Mouse (Mus musculus) heart, embryonic 11.5 days (tissue): ENCODE measurements around the gene Lgr5. TPM values are rescaled to one million over a fixed set of nuclear protein-coding genes. Genes with fewer than 3 reads are reported as not detected.

Experiments
- ATAC-seq: fragments of 200-750 bp; cut with Nextera tagmentation; replicated peaks from 2 replicates; pipeline ENCODE4 v1.8.0; 2017; ENCODE audit warnings: moderate library complexity; ENCODE audit not compliant: insufficient number of reproducible peaks, low FRiP score, low TSS enrichment
- H3K27ac ChIP-seq: fragments of 300-500 bp; sonication (generic); 2 replicates; pipeline ENCODE4 v1.5.1; 2014; ENCODE audit warnings: mild to moderate bottlenecking, low read depth, low read length
- H3K27me3 ChIP-seq: fragments of 300-500 bp; sonication (generic); 2 replicates; pipeline ENCODE4 v1.6.1; 2014; ENCODE audit warnings: mild to moderate bottlenecking, low read length, mixed read lengths; ENCODE audit not compliant: control insufficient read depth, insufficient read depth
- H3K36me3 ChIP-seq: fragments of 300-500 bp; sonication (generic); 2 replicates; pipeline ENCODE4 v1.6.1; 2014; ENCODE audit warnings: mild to moderate bottlenecking, low read length, moderate library complexity, mixed read lengths; ENCODE audit not compliant: control insufficient read depth, insufficient read depth
- H3K4me1 ChIP-seq: fragments of 300-500 bp; sonication (generic); 2 replicates; pipeline ENCODE4 v1.6.1; 2014; ENCODE audit warnings: low read length; ENCODE audit not compliant: control insufficient read depth, insufficient read depth
- H3K4me2 ChIP-seq: fragments of 300-500 bp; sonication (generic); 2 replicates; pipeline ENCODE4 v1.6.1; 2014; ENCODE audit warnings: mild to moderate bottlenecking, moderate library complexity
- H3K4me3 ChIP-seq: fragments of 300-500 bp; sonication (generic); 2 replicates; pipeline ENCODE4 v1.5.1; 2014; ENCODE audit warnings: low read depth, low read length
- H3K9ac ChIP-seq: fragments of 300-500 bp; sonication (generic); 2 replicates; pipeline ENCODE4 v1.6.1; 2014; ENCODE audit warnings: mild to moderate bottlenecking, low read depth, low read length, moderate library complexity
- H3K9me3 ChIP-seq: fragments of 300-500 bp; sonication (generic); replicated peaks from 2 replicates; pipeline ENCODE4 v1.6.1; 2016; ENCODE audit warnings: low read length; ENCODE audit not compliant: control insufficient read depth
- WGBS: fragments of 180-500 bp; shearing (Covaris S2); extraction: QIAGEN DNeasy Blood & Tissue Kit; methylation state at CpG from one replicate; pipeline ENCODE4 v1.1.7; 2014; ENCODE audit not compliant: insufficient replicate concordance; 5-methylcytosine and 5-hydroxymethylcytosine counted together
- polyA plus RNA-seq: library from polyadenylated mRNA; unstranded; fragments of >200 nt; fragmentation: Nextera tagmentation; extraction: Ambion mirVana; gene quantifications from 2 replicates; pipeline ENCODE4 v1.2.1, GENCODE M21; 2014

Lgr5 gene
- polyA plus RNA-seq, 1 experiment from 2014 or later = 0.66 TPM

DNA sequence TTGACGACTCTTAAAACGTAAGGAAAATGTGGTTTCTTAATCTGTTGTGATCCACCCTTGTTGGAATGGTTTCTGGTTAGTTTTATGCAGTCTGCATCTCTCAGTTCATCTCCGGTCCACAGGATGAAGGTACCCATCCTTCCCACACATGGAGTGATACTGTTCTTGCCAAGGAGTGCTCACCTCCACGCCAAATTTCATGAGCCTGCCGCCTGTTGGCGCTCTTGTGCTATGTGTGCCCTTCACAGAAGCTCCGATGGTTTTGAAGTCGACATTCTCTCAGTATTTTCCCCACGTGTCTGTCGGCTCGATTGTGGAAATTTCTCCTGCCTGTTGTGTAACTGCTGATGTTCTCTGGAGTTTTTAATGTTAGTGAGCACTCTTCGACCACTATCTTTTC, 57.8 kb downstream of the Lgr5 start:
- H3K4me3 ChIP-seq = no peak overlapping the region
- peaks cover 7% of the 10 kb centered on the region; the same call in 1 of the 2 replicates for H3K4me1 ChIP-seq
- H3K9ac ChIP-seq = no peak overlapping the region
- 81% methylated on average over 12 of the region's 12 CpGs for WGBS
- no peak overlapping the region for H3K4me2 ChIP-seq
- no peaks in the 10 kb centered on the region for H3K27me3 ChIP-seq
- H3K36me3 ChIP-seq = no peaks in the 10 kb centered on the region
- no peak overlapping the region for H3K27ac ChIP-seq
- no peaks in the 10 kb centered on the region for H3K9me3 ChIP-seq
- ATAC-seq = no peak

DNA sequence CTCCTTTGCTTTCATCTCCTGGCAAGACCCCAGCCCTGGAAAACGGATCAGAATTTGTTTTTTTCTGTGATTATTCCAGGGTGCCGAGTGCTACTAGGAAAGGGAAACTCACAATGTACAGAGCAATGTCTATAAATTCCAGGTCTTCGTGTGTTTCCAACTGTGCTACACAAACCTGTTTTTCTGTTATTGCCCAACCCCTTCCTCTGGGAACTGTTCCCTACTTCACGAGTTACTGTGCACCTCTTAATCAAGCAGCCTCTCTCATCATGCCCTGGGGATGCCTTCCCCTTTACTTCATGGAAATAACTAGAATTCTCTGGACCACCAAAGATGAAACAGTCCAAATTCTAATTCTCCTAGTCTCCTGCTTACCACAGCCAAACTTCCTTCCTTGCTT, 58.7 kb downstream of the Lgr5 start:
- 61% methylated on average over 4 of the region's 4 CpGs for WGBS
- Histone ChIP-seq H3K4me2 (no peak overlapping the region), H3K27ac (no peak overlapping the region), H3K27me3 (no peaks in the 10 kb centered on the region), H3K36me3 (no peaks in the 10 kb centered on the region), H3K4me1 (peaks cover 7% of the 10 kb centered on the region; the same call in 1 of the 2 replicates), H3K4me3 (no peak overlapping the region), H3K9me3 (no peaks in the 10 kb centered on the region), H3K9ac (no peak overlapping the region)
- ATAC-seq = no peak

DNA sequence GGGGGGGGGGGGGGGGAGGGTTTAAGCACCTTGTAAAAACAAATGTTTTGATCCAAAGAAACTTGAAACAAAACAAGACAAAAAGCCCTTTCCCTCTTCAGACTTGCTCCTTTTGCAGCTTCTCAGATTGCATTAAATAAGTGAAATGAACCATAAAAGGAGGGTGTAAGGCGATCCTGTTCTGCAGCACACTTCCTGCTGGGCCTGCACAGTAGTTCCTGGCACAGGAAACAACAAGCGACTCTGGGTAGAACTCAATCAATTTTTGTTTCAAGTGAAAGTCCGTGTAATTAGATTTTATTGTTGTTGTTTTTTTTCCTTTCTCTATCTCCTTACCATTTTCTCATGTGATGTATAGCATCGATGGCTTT, 66.5 kb downstream of the Lgr5 start:
- Histone ChIP-seq H3K9me3 (no peaks in the 10 kb centered on the region), H3K9ac (no peak overlapping the region), H3K4me1 (no peaks in the 10 kb centered on the region), H3K4me3 (no peak overlapping the region), H3K27me3 (no peaks in the 10 kb centered on the region), H3K36me3 (no peaks in the 10 kb centered on the region), H3K27ac (no peak overlapping the region), H3K4me2 (no peak overlapping the region)
- ATAC-seq = no peak
- WGBS = 61% methylated on average over 4 of the region's 4 CpGs

DNA sequence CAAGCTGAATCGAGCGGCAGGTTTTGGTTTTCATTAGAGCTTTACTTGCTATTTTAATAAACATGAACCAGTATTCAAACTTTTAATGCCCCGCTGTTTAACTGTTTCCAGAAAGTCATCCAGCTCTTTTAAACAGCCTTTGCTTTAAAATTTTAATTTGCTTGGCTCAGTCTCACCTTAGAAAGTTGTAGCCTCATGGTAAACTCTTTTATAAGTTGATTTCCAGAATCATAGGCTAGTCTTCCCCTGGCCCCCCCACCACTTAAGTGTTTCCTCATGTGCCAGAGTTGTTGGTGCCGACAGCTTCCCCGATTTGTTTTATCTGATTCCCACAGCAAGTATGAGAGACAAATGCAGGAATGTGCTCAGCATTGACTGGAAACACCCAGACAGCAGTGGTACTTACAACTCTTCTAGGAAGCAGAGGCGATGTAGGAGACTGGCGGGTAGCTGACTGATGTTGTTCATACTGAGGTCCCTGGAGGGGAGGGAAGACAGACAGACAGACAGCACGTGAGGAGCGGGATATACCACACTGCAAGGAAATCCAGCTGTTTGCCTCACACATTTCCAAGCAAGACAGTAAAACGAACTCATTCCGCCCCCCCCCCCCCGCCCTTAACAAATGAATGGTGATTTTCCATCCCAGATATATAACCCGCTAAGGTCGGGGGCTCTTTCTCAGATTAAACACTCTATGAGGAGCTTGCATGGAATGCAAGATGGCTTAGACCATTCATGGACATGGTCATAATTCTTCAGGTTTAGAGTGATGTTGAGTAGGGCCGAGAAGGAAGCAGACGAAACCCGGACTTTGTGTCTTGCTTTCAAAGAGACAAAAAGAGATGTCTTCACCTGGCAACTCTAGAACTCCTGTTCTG, 67.1 kb downstream of the Lgr5 start:
- H3K27me3 ChIP-seq = no peaks in the 10 kb centered on the region
- no peak for ATAC-seq
- no peak overlapping the region for H3K4me3 ChIP-seq
- H3K9ac ChIP-seq = no peak overlapping the region
- 57% methylated on average over 17 of the region's 17 CpGs for WGBS
- H3K4me1 ChIP-seq = no peaks in the 10 kb centered on the region
- no peak overlapping the region for H3K27ac ChIP-seq
- no peak overlapping the region for H3K4me2 ChIP-seq
- no peaks in the 10 kb centered on the region for H3K9me3 ChIP-seq
- H3K36me3 ChIP-seq = no peaks in the 10 kb centered on the region

DNA sequence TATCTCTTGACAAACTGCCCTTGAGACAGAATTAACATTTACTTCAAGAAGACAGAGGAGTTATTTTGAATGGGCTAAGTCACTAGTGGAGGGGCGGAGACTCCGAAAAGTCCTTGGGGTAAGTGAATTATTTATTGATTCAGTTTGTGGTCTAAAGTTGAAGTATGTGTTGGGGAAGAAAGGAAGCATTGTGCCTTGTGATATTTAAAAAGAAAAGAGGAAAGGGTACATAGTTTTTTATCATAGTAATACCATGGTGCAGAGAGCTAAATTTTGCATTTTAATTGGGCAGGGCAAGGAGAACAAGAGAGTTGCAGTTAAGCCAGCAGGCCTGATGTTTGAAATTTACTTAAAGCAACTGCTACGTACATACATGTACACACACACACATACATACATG, 68.7 kb downstream of the Lgr5 start:
- ATAC-seq = no peak
- WGBS = 87% methylated on average over 3 of the region's 3 CpGs
- H3K4me3 ChIP-seq = no peak overlapping the region
- no peak overlapping the region for H3K9ac ChIP-seq
- H3K36me3 ChIP-seq = no peaks in the 10 kb centered on the region
- H3K4me2 ChIP-seq = no peak overlapping the region
- no peaks in the 10 kb centered on the region for H3K27me3 ChIP-seq
- no peaks in the 10 kb centered on the region for H3K9me3 ChIP-seq
- H3K27ac ChIP-seq = no peak overlapping the region
- no peaks in the 10 kb centered on the region for H3K4me1 ChIP-seq

DNA sequence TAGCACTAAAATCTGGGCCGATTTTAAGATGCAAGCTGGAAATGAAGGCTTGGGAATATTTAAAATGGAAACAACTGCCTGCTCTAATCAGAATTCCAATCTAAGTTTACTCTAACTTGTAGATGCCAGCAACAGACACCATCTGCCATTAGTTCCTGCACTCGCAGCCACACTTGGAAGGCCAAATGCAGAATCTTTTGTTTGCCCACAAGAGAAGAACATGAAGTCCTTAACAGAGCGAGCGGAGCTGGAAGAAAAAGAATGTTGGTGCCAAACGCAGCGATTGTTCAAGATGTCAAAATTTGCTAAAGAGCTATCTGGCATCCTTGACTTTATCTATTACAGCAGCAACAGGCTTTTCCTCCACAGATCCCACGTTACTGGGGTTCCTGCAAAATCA, 72.1 kb downstream of the Lgr5 start:
- ATAC-seq = no peak
- Histone ChIP-seq H3K27me3 (no peaks in the 10 kb centered on the region), H3K9ac (no peak overlapping the region), H3K4me1 (no peaks in the 10 kb centered on the region), H3K4me2 (no peak overlapping the region), H3K4me3 (no peak overlapping the region), H3K27ac (no peak overlapping the region), H3K9me3 (no peaks in the 10 kb centered on the region), H3K36me3 (no peaks in the 10 kb centered on the region)
- 73% methylated on average over 7 of the region's 7 CpGs for WGBS

DNA sequence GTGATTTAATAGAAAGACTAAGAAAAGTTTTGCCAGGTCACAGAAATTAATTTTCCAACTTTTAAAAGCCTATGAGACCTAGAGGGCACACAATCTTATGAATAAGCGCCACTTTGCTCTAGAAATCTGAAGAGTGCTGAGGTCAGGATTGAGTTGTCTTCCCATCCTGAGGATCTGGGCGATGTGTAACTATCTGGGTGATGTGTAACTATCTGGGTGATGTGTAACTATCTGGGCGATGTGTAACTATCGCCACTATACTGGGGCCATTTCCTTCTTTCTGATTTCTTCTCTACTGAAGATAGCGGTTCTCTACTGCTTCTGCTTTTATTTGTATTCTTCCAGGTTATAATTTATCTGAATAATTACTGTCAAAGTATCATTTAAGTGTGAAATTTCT, 76.6 kb downstream of the Lgr5 start:
- Histone ChIP-seq H3K9me3 (no peaks in the 10 kb centered on the region), H3K36me3 (no peaks in the 10 kb centered on the region), H3K4me1 (no peaks in the 10 kb centered on the region), H3K9ac (no peak overlapping the region), H3K27me3 (no peaks in the 10 kb centered on the region), H3K27ac (no peak overlapping the region), H3K4me2 (no peak overlapping the region), H3K4me3 (no peak overlapping the region)
- ATAC-seq = no peak
- WGBS = 79% methylated on average over 5 of the region's 5 CpGs

DNA sequence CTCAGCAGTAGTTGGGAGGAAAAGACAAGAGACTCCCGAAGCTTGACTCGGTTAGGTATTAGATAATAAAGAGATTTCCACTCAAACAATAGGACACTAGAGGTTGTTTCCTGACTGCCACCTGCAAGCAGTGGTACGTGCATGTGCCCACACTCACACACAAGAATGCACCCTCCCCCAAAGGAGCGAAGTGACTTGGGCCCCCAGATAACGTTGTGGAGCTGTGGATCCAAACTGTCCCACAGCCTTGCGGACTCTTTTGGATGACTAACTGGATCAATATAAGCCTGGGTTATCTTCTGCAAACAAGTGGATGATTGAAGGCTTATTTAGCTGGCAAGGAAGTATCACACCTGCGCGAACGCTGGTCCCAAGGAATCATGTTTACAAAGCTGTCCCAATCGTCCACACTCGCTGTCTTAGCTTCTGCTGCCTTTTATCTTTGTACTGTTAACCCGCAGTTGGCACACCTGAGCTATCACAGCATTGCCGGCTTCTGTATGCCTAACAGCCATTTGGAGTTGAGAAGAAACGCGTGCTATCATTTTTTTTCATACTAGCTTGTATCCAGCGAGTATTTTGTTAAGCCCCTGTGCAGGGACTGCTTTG, 81.8 kb downstream of the Lgr5 start:
- H3K36me3 ChIP-seq = no peaks in the 10 kb centered on the region
- no peak overlapping the region for H3K4me2 ChIP-seq
- no peaks in the 10 kb centered on the region for H3K27me3 ChIP-seq
- H3K4me1 ChIP-seq = no peaks in the 10 kb centered on the region
- no peak for ATAC-seq
- H3K4me3 ChIP-seq = no peak overlapping the region
- no peaks in the 10 kb centered on the region for H3K9me3 ChIP-seq
- H3K27ac ChIP-seq = no peak overlapping the region
- WGBS = 74% methylated on average over 16 of the region's 16 CpGs
- H3K9ac ChIP-seq = no peak overlapping the region

DNA sequence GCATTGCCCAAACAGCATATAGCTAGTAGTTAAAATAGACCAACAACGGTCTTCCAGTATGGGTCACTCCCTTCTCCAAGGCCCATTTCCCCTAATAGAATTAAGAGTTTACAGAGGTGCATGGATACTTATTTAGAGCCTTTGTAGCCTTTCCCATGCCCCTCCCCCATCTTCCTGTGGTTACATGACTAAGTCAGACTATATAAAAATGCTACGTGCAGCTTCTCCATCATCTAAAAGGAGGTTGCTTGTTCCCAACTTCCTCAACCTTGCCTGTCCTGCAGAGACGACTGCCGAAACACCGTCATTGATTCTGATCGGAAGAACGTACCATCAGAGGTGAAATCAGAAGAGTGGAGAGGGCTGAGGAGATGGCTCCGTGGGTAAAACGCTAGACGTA, 82.4 kb downstream of the Lgr5 start:
- ATAC-seq = no peak
- H3K36me3 ChIP-seq = no peaks in the 10 kb centered on the region
- no peaks in the 10 kb centered on the region for H3K9me3 ChIP-seq
- no peak overlapping the region for H3K4me3 ChIP-seq
- WGBS = 85% methylated on average over 10 of the region's 10 CpGs
- no peaks in the 10 kb centered on the region for H3K4me1 ChIP-seq
- no peak overlapping the region for H3K27ac ChIP-seq
- no peak overlapping the region for H3K4me2 ChIP-seq
- no peak overlapping the region for H3K9ac ChIP-seq
- H3K27me3 ChIP-seq = no peaks in the 10 kb centered on the region
